Mouse (Mus musculus): ENCODE measurements around the gene Tbx4.

DNA sequence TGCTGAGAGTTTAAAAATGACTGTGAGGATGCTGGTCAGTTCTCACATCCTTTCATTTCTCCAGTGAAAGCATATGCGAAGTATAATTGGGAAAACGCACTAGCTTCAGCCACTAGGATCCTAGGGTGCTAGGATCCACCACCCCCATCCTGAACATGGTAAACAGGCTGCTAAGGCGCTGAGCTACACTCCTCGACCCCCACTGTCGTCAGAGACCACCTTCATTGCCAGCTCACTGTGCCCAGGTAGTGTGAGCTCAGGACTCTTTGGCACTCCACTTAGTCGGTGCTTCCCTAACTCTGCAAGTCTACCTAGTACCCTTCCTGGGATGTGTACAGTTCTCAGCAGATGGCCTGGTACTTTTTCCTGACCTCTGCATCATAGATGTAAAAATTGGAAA lies 6.5 kb downstream of the Tbx4 start:
- TF ChIP-seq CTCF (IDR thresholded peaks at IDR 0.05; ENCODE audit: extremely low read depth, insufficient read depth, insufficient read length, insufficient replicate concordance) (no peak), POLR2A (IDR thresholded peaks at IDR 0.05; ENCODE audit: low read depth, low read length) (no peak)
